Mouse (Mus musculus): ENCODE measurements around the gene Rab31. TPM values are rescaled to one million over a fixed set of nuclear protein-coding genes. Genes with fewer than 3 reads are reported as not detected.

Gene Rab31
- polyA plus RNA-seq, 1 experiment from 2014 or later, result 60.8 TPM

GRCm38 (mm10) chr17:65680801-65681412 is 91.6 kb downstream of the Rab31 start:
- H3K36me3 ChIP-seq, result no peaks in the 10 kb centered on the region
- no peak overlapping the region for H3K27ac ChIP-seq
- H3K4me1 ChIP-seq (replicated peaks), result 0 out of 2 replicates have a peak, but pooled peaks cover 5% of the 10 kb centered on the region
- H3K4me3 ChIP-seq, result no peak overlapping the region
- H3K9me3 ChIP-seq, result no peaks in the 10 kb centered on the region
- DNase-seq (ENCODE audit: low spot score), result no peak
- WGBS, result 87% methylated on average over 2 of the region's 2 CpGs
- H3K27me3 ChIP-seq (ENCODE audit: insufficient read depth, poor library complexity, severe bottlenecking), result no peaks in the 10 kb centered on the region

- Histone ChIP-seq H3K4me3 (no peak overlapping the region), H3K27ac (no peak overlapping the region), H3K9me3 (no peaks in the 10 kb centered on the region), H3K27me3 (ENCODE audit: insufficient read depth, poor library complexity, severe bottlenecking) (no peaks in the 10 kb centered on the region), H3K36me3 (no peaks in the 10 kb centered on the region), H3K4me1 (replicated peaks) (0 out of 2 replicates have a peak, but pooled peaks cover 5% of the 10 kb centered on the region)
- no peak for DNase-seq (ENCODE audit: low spot score)
- 79% methylated on average over 14 of the region's 14 CpGs for WGBS
Observed at GRCm38 (mm10) chr17:65679806-65680446, 92.6 kb downstream of the Rab31 start.

- 97% methylated on average over 1 of the region's 1 CpGs for WGBS
- H3K27me3 ChIP-seq (ENCODE audit: insufficient read depth, poor library complexity, severe bottlenecking), result no peaks in the 10 kb centered on the region
- no peak for DNase-seq (ENCODE audit: low spot score)
Observed at GRCm38 (mm10) chr17:65677742-65678141, 94.8 kb downstream of the Rab31 start.

GRCm38 (mm10) chr17:65676536-65676935 is 96.0 kb downstream of the Rab31 start:
- WGBS, result 95% methylated on average over 8 of the region's 8 CpGs
- no peak for DNase-seq (ENCODE audit: low spot score)
- Histone ChIP-seq H3K4me3 (no peak overlapping the region), H3K4me1 (replicated peaks) (no peaks in the 10 kb centered on the region), H3K36me3 (no peaks in the 10 kb centered on the region), H3K27ac (no peak overlapping the region), H3K27me3 (ENCODE audit: insufficient read depth, poor library complexity, severe bottlenecking) (no peaks in the 10 kb centered on the region), H3K9me3 (0 out of 2 replicates have a peak, but pooled peaks cover 2% of the 10 kb centered on the region)

More at GRCm38 (mm10) chr17:65677742-65678141, 94.8 kb downstream of the Rab31 start:
- Histone ChIP-seq H3K4me1 (replicated peaks) (0 out of 2 replicates have a peak, but pooled peaks cover 5% of the 10 kb centered on the region), H3K27ac (no peak overlapping the region), H3K4me3 (no peak overlapping the region), H3K36me3 (no peaks in the 10 kb centered on the region), H3K9me3 (0 out of 2 replicates have a peak, but pooled peaks cover 2% of the 10 kb centered on the region)

- 0 out of 2 replicates have a peak, but pooled peaks cover 2% of the 10 kb centered on the region for H3K9me3 ChIP-seq
- no peaks in the 10 kb centered on the region for H3K4me1 ChIP-seq (replicated peaks)
- no peak for DNase-seq (ENCODE audit: low spot score)
- H3K27me3 ChIP-seq (ENCODE audit: insufficient read depth, poor library complexity, severe bottlenecking), result no peaks in the 10 kb centered on the region
- WGBS, result 84% methylated on average over 3 of the region's 3 CpGs
- H3K27ac ChIP-seq, result no peak overlapping the region
- H3K36me3 ChIP-seq, result no peaks in the 10 kb centered on the region
- H3K4me3 ChIP-seq, result no peak overlapping the region
Observed at GRCm38 (mm10) chr17:65675985-65676384, 96.6 kb downstream of the Rab31 start.

- no peak overlapping the region for H3K4me3 ChIP-seq
- 0 out of 2 replicates have a peak, but pooled peaks cover 2% of the 10 kb centered on the region for H3K9me3 ChIP-seq
- H3K27me3 ChIP-seq (ENCODE audit: insufficient read depth, poor library complexity, severe bottlenecking), result no peaks in the 10 kb centered on the region
- no peak for DNase-seq (ENCODE audit: low spot score)
- H3K27ac ChIP-seq, result no peak overlapping the region
- WGBS, result 46% methylated on average over 1 of the region's 1 CpGs
- H3K36me3 ChIP-seq, result no peaks in the 10 kb centered on the region
- no peaks in the 10 kb centered on the region for H3K4me1 ChIP-seq (replicated peaks)
Observed at GRCm38 (mm10) chr17:65674710-65675171, 97.8 kb downstream of the Rab31 start.

GRCm38 (mm10) chr17:65672926-65673325 is 99.6 kb downstream of the Rab31 start:
- Histone ChIP-seq H3K4me3 (no peak overlapping the region), H3K27me3 (ENCODE audit: insufficient read depth, poor library complexity, severe bottlenecking) (no peaks in the 10 kb centered on the region), H3K27ac (no peak overlapping the region), H3K9me3 (0 out of 2 replicates have a peak, but pooled peaks cover 2% of the 10 kb centered on the region), H3K4me1 (replicated peaks) (no peaks in the 10 kb centered on the region), H3K36me3 (no peaks in the 10 kb centered on the region)
- WGBS, result 91% methylated on average over 7 of the region's 7 CpGs
- no peak for DNase-seq (ENCODE audit: low spot score)

GRCm38 (mm10) chr17:65669061-65669460 is 103.5 kb downstream of the Rab31 start:
- Histone ChIP-seq H3K9me3 (0 out of 2 replicates have a peak, but pooled peaks cover 2% of the 10 kb centered on the region), H3K4me3 (no peak overlapping the region), H3K27me3 (ENCODE audit: insufficient read depth, poor library complexity, severe bottlenecking) (no peaks in the 10 kb centered on the region), H3K27ac (no peak overlapping the region), H3K4me1 (replicated peaks) (no peaks in the 10 kb centered on the region), H3K36me3 (peaks cover 9% of the 10 kb centered on the region; the same call in 1 of the 2 replicates)
- no peak for DNase-seq (ENCODE audit: low spot score)
- WGBS, result 88% methylated on average over 4 of the region's 4 CpGs

- Histone ChIP-seq H3K27me3 (ENCODE audit: insufficient read depth, poor library complexity, severe bottlenecking) (no peaks in the 10 kb centered on the region), H3K27ac (no peak overlapping the region), H3K36me3 (peaks cover 9% of the 10 kb centered on the region; the same call in 1 of the 2 replicates), H3K4me3 (no peak overlapping the region), H3K9me3 (0 out of 2 replicates have a peak, but pooled peaks cover under 1% of the 10 kb centered on the region), H3K4me1 (replicated peaks) (0 out of 2 replicates have a peak, but pooled peaks cover 4% of the 10 kb centered on the region)
- no peak for DNase-seq (ENCODE audit: low spot score)
- WGBS, result 93% methylated on average over 14 of the region's 14 CpGs
Observed at GRCm38 (mm10) chr17:65667792-65668191, 104.8 kb downstream of the Rab31 start.

- H3K4me1 ChIP-seq (replicated peaks), result 0 out of 2 replicates have a peak, but pooled peaks cover 4% of the 10 kb centered on the region
- whole genome bisulfite sequencing, result 84% methylated on average over 17 of the region's 17 CpGs
- peaks cover 14% of the 10 kb centered on the region for H3K36me3 ChIP-seq
- no peak overlapping the region for H3K4me3 ChIP-seq
- H3K27me3 ChIP-seq (ENCODE audit: insufficient read depth, poor library complexity, severe bottlenecking), result no peaks in the 10 kb centered on the region
- H3K9me3 ChIP-seq, result no peaks in the 10 kb centered on the region
- no peak for DNase-seq (ENCODE audit: low spot score)
- H3K27ac ChIP-seq, result no peak overlapping the region
Observed at GRCm38 (mm10) chr17:65666388-65667161, 106.0 kb downstream of the Rab31 start.

- DNase-seq (ENCODE audit: low spot score), result no peak
- H3K4me1 ChIP-seq (replicated peaks), result 0 out of 2 replicates have a peak, but pooled peaks cover 4% of the 10 kb centered on the region
- H3K36me3 ChIP-seq, result peaks cover 14% of the 10 kb centered on the region
- no peak overlapping the region for H3K4me3 ChIP-seq
- H3K27me3 ChIP-seq (ENCODE audit: insufficient read depth, poor library complexity, severe bottlenecking), result no peaks in the 10 kb centered on the region
- H3K9me3 ChIP-seq, result no peaks in the 10 kb centered on the region
- WGBS, result 89% methylated on average over 12 of the region's 12 CpGs
- H3K27ac ChIP-seq, result no peak overlapping the region
Observed at GRCm38 (mm10) chr17:65665786-65666387, 106.7 kb downstream of the Rab31 start.

Data from hindbrain, embryonic 10.5 days (tissue).